Mouse (Mus musculus): Measurements from ENCODE around the gene Cpm. TPM values are rescaled to one million over a fixed set of nuclear protein-coding genes. Genes with fewer than 3 reads are reported as not detected.

Cpm gene
- total RNA-seq, 2 experiments from 2014 or later: 4.0 to 5.3 TPM

GRCm38 (mm10) chr10:117679029-117679686, 49.9 kb downstream of the Cpm start:
- intact Hi-C loops (cut with DNase I): loop anchor here (5.0 kb wide), 3 partner anchors 107 to 452 kb away; no protein-coding TSS in a partner anchor
- DNase-seq (ENCODE audit: low spot score in 2 of 2): no peak

GRCm38 (mm10) chr10:117679963-117680473, 50.7 kb downstream of the Cpm start:
- intact Hi-C loops (cut with DNase I): loop anchor here (5.0 kb wide), 3 partner anchors 108 to 453 kb away; no protein-coding TSS in a partner anchor
- no peak for DNase-seq (ENCODE audit: low spot score in 2 of 2)

- intact Hi-C loops (cut with DNase I): no loop called here
- no peak for DNase-seq (ENCODE audit: low spot score in 2 of 2)
Measured at GRCm38 (mm10) chr10:117680868-117681513, 51.7 kb downstream of the Cpm start.

GRCm38 (mm10) chr10:117681543-117681942, 52.2 kb downstream of the Cpm start:
- DNase-seq (ENCODE audit: low spot score in 2 of 2): no peak
- intact Hi-C loops (cut with DNase I): no loop called here

GRCm38 (mm10) chr10:117681999-117682857, 52.9 kb downstream of the Cpm start:
- DNase-seq (ENCODE audit: low spot score in 2 of 2): peak; percentile 35 to 37
- intact Hi-C loops (cut with DNase I): no loop called here

- DNase-seq (ENCODE audit: low spot score in 2 of 2): no peak
- intact Hi-C loops (cut with DNase I): no loop called here
Measured at GRCm38 (mm10) chr10:117682858-117683733, 53.8 kb downstream of the Cpm start.

GRCm38 (mm10) chr10:117683734-117684037, 54.4 kb downstream of the Cpm start:
- intact Hi-C loops (cut with DNase I): no loop called here

GRCm38 (mm10) chr10:117684298-117685170, 55.2 kb downstream of the Cpm start:
- DNase-seq (ENCODE audit: low spot score in 2 of 2): no peak
- intact Hi-C loops (cut with DNase I): loop anchor here (5.0 kb wide), 1 partner anchor 332 kb away; no protein-coding TSS in a partner anchor

More at GRCm38 (mm10) chr10:117683734-117684037, 54.4 kb downstream of the Cpm start:
- DNase-seq (ENCODE audit: low spot score in 2 of 2): no peak

- DNase-seq (ENCODE audit: low spot score in 2 of 2): no peak
- intact Hi-C loops (cut with DNase I): loop anchor here (5.0 kb wide), 1 partner anchor 333 kb away; no protein-coding TSS in a partner anchor
Measured at GRCm38 (mm10) chr10:117685171-117685848, 56.0 kb downstream of the Cpm start.

- intact Hi-C loops (cut with DNase I): loop anchor here (5.0 kb wide), 1 partner anchor 334 kb away; no protein-coding TSS in a partner anchor
- DNase-seq (ENCODE audit: low spot score in 2 of 2): no peak
Measured at GRCm38 (mm10) chr10:117685849-117686591, 56.7 kb downstream of the Cpm start.

GRCm38 (mm10) chr10:117687018-117687417, 57.7 kb downstream of the Cpm start:
- no peak for DNase-seq (ENCODE audit: low spot score in 2 of 2)
- intact Hi-C loops (cut with DNase I): loop anchor here (5.0 kb wide), 1 partner anchor 335 kb away; no protein-coding TSS in a partner anchor

- intact Hi-C loops (cut with DNase I): loop anchor here (5.0 kb wide), 1 partner anchor 335 kb away; no protein-coding TSS in a partner anchor
- no peak for DNase-seq (ENCODE audit: low spot score in 2 of 2)
Measured at GRCm38 (mm10) chr10:117687577-117687976, 58.3 kb downstream of the Cpm start.

GRCm38 (mm10) chr10:117688204-117689151, 59.2 kb downstream of the Cpm start:
- intact Hi-C loops (cut with DNase I): loop anchor here (5.0 kb wide), 1 partner anchor 336 kb away; no protein-coding TSS in a partner anchor

GRCm38 (mm10) chr10:117689297-117690100, 60.2 kb downstream of the Cpm start:
- intact Hi-C loops (cut with DNase I): loop anchor here (5.0 kb wide), 1 partner anchor 337 kb away; no protein-coding TSS in a partner anchor
- DNase-seq (ENCODE audit: low spot score in 2 of 2): no peak

More at GRCm38 (mm10) chr10:117688204-117689151, 59.2 kb downstream of the Cpm start:
- no peak for DNase-seq (ENCODE audit: low spot score in 2 of 2)

- intact Hi-C loops (cut with DNase I): no loop called here
- no peak for DNase-seq (ENCODE audit: low spot score in 2 of 2)
Measured at GRCm38 (mm10) chr10:117690101-117690352, 60.7 kb downstream of the Cpm start.

Data from left cerebral cortex, postnatal 25 days (tissue).